Mouse (Mus musculus) erythroblast, adult 5-6 weeks (primary cell): Measurements from ENCODE around the gene Akap6. TPM values are rescaled to one million over a fixed set of nuclear protein-coding genes. Genes with fewer than 3 reads are reported as not detected.
"Not testable (repeated sequence)": the region's sequence is repeated elsewhere in the genome, so short reads cannot be mapped to it uniquely, and the experiment has no call there.

Experiments
- ATAC-seq: replicated peaks from 2 replicates; pipeline ENCODE4 v1.8.0; 2016; ENCODE audit warnings: moderate number of reproducible peaks, mild to moderate bottlenecking, moderate TSS enrichment, inconsistent platforms; ENCODE audit not compliant: poor library complexity, low FRiP score, severe bottlenecking
- total RNA-seq, 2 experiments: library from RNA; stranded (forward) in 1 of 2; stranded (reverse) in 1 of 2; fragments of 150-400 nt in 1 of 2; fragments of 200-764, 138-1000 nt in 1 of 2; gene quantifications; 2 replicates each; pipeline versions ENCODE4 v1.2.3 to v1.2.4; 2015 to 2017; ENCODE audit warnings: low replicate concordance in 2 of 2

The Akap6 gene
- total RNA-seq, 2 experiments from 2014 or later: not detected

DNA sequence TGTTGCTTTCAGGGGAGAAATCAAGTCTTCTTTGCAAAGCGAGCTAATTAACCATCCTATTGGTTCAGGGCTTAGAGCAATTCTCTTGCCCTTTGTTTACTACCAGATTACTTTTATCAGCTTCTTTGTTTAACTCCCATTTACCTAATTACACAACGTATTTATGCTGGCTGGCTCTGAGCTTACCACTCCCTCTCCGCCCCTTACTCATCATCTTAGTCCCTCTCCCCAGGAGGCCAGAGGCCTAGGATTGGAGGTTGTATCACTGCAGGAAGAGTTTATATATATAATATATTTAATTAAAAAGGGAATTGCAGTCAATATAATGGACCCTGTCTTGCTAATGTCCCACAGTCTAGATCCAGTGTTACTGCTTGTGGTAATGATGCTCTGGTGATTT lies 5.6 kb downstream of the Akap6 start:
- no peak for ATAC-seq

- ATAC-seq: no peak
Observed at GRCm38 (mm10) chr12:52711382-52711781, 12.2 kb downstream of the Akap6 start.

GRCm38 (mm10) chr12:52711857-52712640 lies 12.9 kb downstream of the Akap6 start:
- ATAC-seq: no peak

GRCm38 (mm10) chr12:52718392-52718791 lies 19.2 kb downstream of the Akap6 start:
- ATAC-seq: no peak

- ATAC-seq: no peak
Observed at GRCm38 (mm10) chr12:52719232-52719631, 20.0 kb downstream of the Akap6 start.

- no peak for ATAC-seq
Observed at GRCm38 (mm10) chr12:52719681-52720080, 20.5 kb downstream of the Akap6 start.

- not testable (repeated sequence) for ATAC-seq
Observed at GRCm38 (mm10) chr12:52724039-52724615, 24.9 kb downstream of the Akap6 start.

DNA sequence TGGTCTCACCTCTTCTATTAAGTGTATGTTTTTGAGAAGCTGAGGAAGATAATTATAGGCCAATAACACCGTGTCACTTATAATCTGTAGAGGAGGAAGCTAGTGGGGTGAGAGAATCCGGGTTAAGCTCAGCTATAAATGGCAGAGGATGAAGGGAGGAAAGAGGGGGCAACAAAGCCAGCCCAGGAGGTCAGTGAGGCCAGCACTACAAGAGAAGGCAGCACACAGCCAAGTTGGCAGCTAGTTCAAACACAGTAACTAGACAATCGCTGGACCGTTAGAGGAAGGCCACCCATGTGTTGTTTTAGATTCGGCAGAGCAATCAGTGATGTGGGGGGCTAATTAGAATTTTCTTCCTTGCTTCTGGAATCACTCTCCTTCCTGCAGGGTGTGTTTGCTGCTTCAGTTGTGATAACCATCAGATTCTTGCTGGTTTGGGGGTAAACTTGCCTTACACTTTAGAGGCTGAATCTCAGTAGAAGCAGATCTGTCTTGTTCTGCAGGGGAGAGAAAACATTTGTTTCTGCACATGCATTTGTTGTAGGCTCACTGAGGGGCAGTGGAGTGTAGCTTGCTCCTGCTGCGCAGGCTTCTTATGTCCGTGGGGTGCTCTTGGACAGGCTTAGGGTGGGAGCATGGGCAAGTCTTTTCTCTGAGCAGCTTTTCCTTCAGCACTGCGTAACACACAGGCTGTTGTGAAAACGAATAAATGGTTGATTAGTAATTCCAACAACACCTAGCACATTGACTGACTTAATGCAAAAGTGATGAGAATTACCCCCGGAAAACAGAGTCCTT lies 27.4 kb downstream of the Akap6 start:
- ATAC-seq: no peak

- no peak for ATAC-seq
Observed at GRCm38 (mm10) chr12:52729396-52729795, 30.2 kb downstream of the Akap6 start.

- not testable (repeated sequence) for ATAC-seq
Observed at GRCm38 (mm10) chr12:52735161-52735560, 36.0 kb downstream of the Akap6 start.

DNA sequence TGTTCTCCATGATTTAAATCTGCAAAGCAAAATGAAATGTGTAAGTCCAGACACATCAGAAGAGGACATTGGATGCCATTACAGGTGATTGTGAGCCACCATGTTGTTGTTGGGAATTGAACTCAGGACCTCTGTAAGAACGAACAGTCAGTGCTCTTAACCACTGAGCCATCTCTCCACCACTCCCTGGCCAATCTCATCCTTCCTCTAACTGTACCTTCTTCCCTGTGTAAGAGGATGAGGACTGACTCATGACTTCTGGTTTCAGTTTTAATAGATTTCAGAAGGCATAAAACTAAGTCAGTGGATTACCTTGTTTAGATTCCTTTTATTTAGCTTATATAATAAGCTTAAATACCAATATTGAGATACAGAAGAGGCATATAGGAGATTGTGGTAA lies 38.0 kb downstream of the Akap6 start:
- no peak for ATAC-seq

DNA sequence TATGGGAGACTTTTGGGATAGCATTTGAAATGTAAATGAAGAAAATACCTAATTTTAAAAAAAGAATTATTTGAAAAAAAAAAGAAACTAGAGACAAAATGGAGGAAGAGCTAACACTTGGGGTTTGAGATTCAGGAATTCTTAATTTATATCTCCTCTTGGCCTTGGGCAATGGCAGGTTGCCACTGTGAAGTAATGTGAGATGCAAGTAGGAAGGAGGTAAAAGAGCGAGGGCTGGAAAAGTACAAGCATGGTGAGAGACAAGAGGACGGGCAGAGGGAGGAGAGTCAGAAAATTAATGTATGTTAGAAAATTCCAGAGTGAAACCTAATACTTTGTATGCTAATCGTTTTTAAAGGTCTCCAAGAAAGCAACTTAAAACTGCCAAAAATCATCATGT lies 40.1 kb downstream of the Akap6 start:
- no peak for ATAC-seq

DNA sequence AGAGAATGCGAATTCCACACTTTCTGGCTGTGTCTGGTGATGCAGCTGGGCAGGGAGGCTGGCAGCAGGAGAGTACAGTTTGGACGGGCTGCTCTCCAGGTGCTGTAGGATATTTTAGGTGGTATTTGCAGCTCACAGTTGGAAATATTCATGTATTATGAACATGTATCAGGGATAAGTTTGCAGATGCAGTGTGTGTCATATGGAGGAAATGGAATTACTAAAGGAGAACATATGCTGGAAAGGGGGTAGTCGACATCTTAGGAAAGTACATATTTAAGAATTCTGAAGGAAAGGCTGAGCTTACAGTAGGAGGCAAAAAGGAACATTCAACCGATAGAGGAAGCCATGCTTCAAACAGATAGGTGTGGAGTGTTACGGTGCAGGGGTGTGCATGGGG lies 42.6 kb downstream of the Akap6 start:
- ATAC-seq: no peak

- no peak for ATAC-seq
Observed at GRCm38 (mm10) chr12:52750006-52750405, 50.8 kb downstream of the Akap6 start.

GRCm38 (mm10) chr12:52755649-52756048 lies 56.5 kb downstream of the Akap6 start:
- no peak for ATAC-seq

DNA sequence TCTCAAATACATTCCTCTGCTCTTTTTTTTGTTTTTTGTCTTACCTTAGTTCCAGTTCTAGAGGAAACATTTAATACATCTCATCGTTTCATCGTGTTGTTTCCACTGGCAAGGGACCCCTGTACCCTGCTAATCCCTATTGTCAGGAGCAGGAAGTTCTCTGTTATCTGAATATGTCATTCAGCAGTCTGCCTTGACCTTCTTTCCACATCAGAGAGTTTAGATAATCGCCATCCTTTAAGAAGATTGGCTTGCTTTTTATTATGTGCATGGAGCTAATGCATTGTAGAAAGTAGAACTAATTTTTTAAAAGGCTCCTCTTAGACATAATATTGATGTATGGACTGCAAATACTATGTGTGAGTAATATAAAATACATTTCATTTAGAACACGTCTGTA lies 58.7 kb downstream of the Akap6 start:
- ATAC-seq: no peak

- no peak for ATAC-seq
Observed at GRCm38 (mm10) chr12:52764046-52764445, 64.9 kb downstream of the Akap6 start.

- ATAC-seq: no peak
Observed at GRCm38 (mm10) chr12:52764810-52765209, 65.6 kb downstream of the Akap6 start.

- no peak for ATAC-seq
Observed at GRCm38 (mm10) chr12:52769561-52769960, 70.4 kb downstream of the Akap6 start.

DNA sequence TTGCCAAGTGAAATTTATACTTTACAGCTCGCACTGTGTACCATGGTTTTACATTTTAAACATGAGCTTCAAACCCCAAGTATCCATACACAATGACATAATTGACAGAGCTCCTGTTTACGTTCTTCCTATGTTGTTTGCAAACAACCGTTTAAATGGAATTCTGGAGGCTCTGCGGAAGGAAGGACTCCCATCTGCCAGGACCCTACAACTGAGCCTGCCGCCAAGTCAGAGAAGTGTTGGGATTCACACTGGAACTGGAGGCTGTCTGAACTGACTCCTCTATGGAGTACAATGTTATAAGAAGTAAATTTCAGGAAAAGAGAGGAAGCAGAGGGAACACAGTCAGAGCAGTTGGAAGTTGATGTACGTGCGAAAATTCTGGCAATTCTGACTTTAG lies 72.7 kb downstream of the Akap6 start:
- ATAC-seq: no peak
